Mouse (Mus musculus): ENCODE measurements around the gene Nap1l4.

- TF ChIP-seq POLR2A (IDR thresholded peaks at IDR 0.05; ENCODE audit: control insufficient read depth, low read depth, low read length) (no peak), CTCF (IDR thresholded peaks at IDR 0.05; ENCODE audit: control insufficient read depth, insufficient read depth, insufficient replicate concordance, low read depth, low read length) (no peak)
Observed at GRCm38 (mm10) chr7:143563787-143564186, 14.9 kb upstream of the Nap1l4 start.

All from testis, adult 2 months (tissue).